Mouse (Mus musculus) mouse embryonic stem cell (cell line): ENCODE results near the gene Iqce.

Experiments
- in situ Hi-C, 2 experiments: fragments of 300-500 bp; cut with MboI; formaldehyde crosslinking; loops; 1 replicate in 1 of 2; 3 replicates in 1 of 2; pipeline ENCODE4 v1.14.3; 2019 to 2020; ENCODE audit warnings: low sequenced_read_pairs in 2 of 2, low pct_unique_long_range_greater_than_20kb in 1 of 2, mixed read lengths in 1 of 2; ENCODE audit not compliant: unreplicated experiment in 1 of 2

The Iqce gene

DNA sequence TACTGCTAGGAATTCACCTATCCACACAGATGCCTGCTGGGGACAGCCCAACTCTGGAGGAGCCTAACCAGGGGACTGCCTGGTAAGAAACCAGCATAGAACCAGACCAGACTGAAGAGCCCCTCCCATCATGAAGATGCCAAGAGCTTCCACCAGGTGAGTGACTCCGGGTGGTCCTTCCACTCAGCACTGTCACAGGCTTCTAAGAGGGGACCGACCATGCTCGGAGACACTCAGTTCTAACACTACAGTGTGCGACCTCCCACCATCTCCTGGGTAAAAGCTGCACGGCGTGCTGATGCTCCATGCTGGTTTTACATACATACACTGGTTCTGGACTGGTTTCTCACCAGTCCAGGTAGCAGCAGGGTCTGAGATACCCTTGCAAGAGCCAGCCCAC is 56.0 kb downstream of the Iqce start:
- in situ Hi-C loops = no loop called here

DNA sequence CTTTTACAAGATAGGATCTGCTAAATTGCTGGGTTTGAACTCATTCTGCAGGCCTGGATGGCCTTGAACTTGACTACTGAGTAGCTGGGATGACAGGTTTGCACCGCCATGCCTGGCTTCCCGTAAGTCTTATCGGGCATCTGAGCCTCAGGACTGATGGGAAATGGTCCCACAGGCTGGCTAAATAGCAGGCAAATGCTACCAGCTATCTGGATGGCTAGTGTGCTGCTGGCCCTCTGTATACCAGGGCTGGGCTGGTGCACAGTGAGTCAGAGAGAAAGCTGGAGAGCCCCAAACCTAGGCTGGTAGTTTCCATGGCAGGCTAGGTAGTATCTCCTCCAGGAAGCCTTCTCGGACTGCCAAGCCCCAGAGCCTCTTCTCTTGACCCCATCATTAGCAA is 56.7 kb downstream of the Iqce start:
- in situ Hi-C loops = no loop called here

- in situ Hi-C loops = no loop called here
Observed at GRCm38 (mm10) chr5:140644702-140645201, 57.4 kb downstream of the Iqce start.

DNA sequence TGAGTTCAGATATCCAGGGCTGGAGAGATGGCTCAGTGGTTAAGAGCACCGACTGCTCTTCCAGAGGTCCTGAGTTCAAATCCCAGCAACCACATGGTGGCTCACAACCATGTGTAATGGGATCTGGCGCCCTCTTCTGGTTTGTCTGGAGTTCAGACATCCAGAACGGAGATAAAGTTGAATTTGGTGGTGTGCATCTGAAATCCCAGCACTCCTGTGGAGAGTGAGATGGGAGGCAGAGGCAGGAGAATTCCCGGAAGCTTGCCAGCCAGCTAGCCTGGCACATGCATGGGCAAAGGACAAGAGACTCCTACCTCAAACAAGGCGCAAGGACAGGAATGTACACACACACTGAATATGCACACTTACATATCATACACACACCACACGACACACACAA is 57.9 kb downstream of the Iqce start:
- in situ Hi-C loops = no loop called here

DNA sequence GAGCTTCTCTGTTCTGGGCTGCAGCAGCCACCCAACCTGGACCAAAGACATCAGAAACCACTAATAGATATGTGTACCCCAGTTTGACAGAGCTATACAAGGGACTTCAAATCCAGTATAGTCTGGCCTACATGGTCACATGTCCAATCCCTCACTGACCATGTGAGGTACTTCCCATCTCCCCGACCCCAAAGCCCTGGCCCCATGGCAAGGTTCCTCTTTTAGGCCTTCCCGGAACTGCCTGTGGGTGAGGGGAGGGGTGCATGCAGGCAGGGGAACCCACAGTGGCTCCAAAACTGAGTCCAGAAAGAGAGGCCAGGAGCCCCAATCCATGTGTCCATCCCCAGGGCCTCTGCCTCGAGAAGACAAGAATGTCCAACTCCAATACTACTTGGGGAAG is 60.1 kb downstream of the Iqce start:
- in situ Hi-C loops = no loop called here

GRCm38 (mm10) chr5:140641254-140641928 is 60.8 kb downstream of the Iqce start:
- in situ Hi-C loops = no loop called here

- in situ Hi-C loops = no loop called here
Observed at GRCm38 (mm10) chr5:140640812-140641211, 61.4 kb downstream of the Iqce start.

DNA sequence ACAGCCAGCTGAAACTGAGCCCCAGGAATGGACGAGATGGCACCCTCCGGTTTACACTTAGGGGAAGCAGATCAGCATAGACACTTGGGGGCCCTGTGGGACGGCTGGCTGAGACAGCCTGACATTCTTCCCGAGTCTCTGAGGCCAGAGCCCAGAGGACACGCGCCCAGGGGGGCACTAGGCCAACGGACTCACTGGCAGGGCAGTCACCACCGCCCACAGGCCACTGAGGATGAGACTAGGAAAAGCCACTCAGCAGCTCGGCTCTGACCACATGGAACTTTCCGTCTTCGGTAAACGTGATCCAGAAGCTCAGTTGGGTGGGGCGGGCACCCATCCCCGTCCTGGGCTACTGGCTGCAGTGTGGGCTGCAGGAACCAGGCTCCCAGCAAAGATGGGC is 62.3 kb downstream of the Iqce start:
- in situ Hi-C loops = no loop called here

- in situ Hi-C loops = no loop called here
Observed at GRCm38 (mm10) chr5:140639312-140639711, 62.9 kb downstream of the Iqce start.

GRCm38 (mm10) chr5:140638484-140638883 is 63.7 kb downstream of the Iqce start:
- in situ Hi-C loops = no loop called here

- in situ Hi-C loops = no loop called here
Observed at GRCm38 (mm10) chr5:140637989-140638388, 64.2 kb downstream of the Iqce start.

DNA sequence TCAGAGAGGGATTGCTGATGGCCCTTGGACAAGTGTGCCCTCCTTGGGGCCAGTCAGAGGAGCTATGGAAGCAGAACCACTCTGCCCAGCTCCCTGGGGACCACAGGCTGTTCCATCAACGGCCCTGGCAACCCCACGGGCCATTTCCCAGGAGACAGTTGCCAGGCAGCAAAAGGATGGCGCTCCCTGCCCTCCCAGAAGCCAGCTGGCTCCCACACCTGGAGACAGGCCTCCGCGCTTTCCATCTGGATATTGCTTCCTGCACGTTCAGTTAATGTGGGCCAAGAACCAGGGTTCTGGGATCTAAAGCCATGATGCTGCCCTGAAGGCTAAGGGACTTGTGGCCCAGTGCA is 65.1 kb downstream of the Iqce start:
- in situ Hi-C loops = no loop called here

DNA sequence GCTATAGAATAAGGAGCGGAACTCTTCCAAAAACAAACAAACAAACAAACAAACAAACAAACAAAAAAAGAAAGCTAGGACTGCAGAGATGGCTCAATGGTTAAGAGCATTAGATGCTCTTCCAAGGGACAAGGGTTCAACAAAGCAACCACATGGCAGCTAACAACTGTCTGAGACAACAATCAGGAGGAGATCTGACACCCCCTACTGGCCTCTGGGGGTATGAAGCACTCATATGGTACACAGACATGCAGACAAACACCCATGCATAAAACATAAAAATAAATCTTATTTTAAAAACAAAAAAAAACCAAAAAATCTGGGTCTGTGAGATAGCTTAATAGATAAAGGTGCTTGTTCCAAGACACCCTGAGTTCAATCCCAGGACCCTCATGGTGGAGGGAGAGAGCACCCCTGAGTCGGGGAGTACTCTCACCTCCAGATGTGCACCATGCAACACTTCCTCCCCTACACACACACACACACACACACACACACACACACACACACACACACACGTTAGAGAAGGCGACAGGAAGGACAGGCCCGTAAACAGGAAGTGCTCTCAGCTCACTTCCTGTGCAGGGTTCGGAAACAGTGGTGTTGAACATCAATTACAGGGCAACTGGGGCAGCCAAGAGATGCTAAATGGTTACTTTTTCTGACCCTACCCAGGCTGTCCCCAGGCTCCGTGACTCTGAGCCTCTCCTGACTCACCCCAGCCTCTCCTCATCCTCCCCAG is 65.7 kb downstream of the Iqce start:
- in situ Hi-C loops = no loop called here

DNA sequence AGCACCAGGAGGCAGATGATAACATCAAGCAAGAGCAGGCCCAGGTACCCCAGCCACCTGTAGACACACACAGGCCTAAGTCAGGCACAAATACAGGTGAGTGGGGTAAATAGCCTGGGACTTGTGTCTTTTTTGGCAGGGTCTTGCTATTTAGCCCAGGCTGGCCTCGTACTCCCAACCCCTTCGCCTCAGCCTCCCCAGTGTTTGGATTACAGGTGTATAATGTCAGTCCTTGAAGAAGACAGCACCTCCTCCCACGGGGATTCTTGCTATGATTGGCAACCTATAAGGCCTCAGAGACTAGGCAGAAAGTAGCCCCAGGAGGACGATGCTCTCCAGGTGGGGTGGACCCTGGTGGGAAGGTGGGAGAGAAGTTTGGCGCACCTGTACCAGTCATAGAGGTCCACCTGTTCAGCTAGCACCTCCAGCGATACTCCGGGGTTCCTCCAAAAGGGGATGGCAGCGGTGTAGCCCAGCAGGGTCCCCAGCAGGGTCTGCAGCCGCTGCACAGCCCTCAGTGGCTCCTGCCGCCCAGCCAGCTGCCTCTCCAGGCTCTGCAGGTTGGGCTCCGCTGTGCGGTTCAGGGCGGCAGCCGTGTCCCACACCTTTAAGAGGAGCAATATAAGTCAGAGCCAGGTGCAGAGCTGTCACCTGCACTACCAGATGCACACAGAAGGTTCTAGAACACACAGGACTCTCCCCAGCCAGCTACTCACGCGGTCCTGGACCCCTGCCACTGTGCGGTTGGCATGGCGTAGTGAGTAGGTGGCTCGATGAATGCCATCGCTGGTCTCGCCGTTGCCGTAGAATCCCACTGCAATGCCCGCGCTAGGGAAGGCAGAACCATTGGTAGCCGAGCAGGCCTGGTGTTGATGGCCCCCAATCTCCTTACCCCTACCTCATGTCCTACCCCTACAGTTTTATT is 67.1 kb downstream of the Iqce start:
- in situ Hi-C loops = no loop called here

GRCm38 (mm10) chr5:140633432-140633831 is 68.7 kb downstream of the Iqce start:
- in situ Hi-C loops = no loop called here

DNA sequence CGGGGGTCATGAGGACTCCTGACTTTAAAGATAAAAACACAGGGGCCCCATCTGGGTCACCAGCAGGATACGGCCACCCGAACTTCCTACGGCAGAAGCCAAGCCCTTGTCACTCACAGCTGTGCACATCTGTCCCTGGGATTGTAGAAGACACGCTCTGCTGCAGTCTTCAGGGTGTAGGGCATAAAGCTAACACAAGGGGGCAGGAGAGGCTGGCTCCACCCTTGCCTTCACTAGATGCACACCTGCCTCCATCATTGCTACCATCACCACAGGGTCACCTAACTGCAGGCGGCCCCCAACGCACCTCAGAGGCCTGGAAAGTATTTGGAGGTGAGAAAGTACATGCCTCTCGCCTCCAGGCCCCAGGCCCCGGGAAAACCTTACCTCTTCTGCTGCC is 73.2 kb downstream of the Iqce start:
- in situ Hi-C loops = no loop called here

GRCm38 (mm10) chr5:140627580-140627979 is 74.6 kb downstream of the Iqce start:
- in situ Hi-C loops = no loop called here

- in situ Hi-C loops = no loop called here
Observed at GRCm38 (mm10) chr5:140624961-140625360, 77.2 kb downstream of the Iqce start.

- in situ Hi-C loops = no loop called here
Observed at GRCm38 (mm10) chr5:140624238-140624637, 77.9 kb downstream of the Iqce start.
